Mouse (Mus musculus): ENCODE measurements at regions not wholly inside any gene's neighbourhood (a gene's known extent, or its start where the extent isn't known, plus 50 kb on each side); places are given as distances from the start of the nearest gene placed in this dataset.

GRCm38 (mm10) chr19:14692183-14692582 lies 94.3 kb upstream of the Tle4 start:
- no peaks in the 10 kb centered on the region for H3K36me3 ChIP-seq
- no peaks in the 10 kb centered on the region for H3K9me3 ChIP-seq
- H3K4me2 ChIP-seq, result no peak overlapping the region
- ATAC-seq (ENCODE audit: insufficient number of reproducible peaks, low FRiP score, low TSS enrichment, low read depth), result no peak
- no peak overlapping the region for H3K4me3 ChIP-seq
- H3K27ac ChIP-seq, result no peak overlapping the region
- H3K9ac ChIP-seq, result no peak overlapping the region
- H3K4me1 ChIP-seq, result no peaks in the 10 kb centered on the region
- H3K27me3 ChIP-seq, result no peaks in the 10 kb centered on the region

- Histone ChIP-seq H3K27ac (no peak overlapping the region), H3K27me3 (no peaks in the 10 kb centered on the region), H3K9ac (no peak overlapping the region), H3K36me3 (no peaks in the 10 kb centered on the region), H3K4me1 (0 out of 2 replicates have a peak, but pooled peaks cover 3% of the 10 kb centered on the region), H3K9me3 (no peaks in the 10 kb centered on the region), H3K4me3 (no peak overlapping the region), H3K4me2 (no peak overlapping the region)
- no peak for ATAC-seq (ENCODE audit: insufficient number of reproducible peaks, low FRiP score, low TSS enrichment, low read depth)
- WGBS, result 81% methylated on average over 1 of the region's 1 CpGs
Observed at GRCm38 (mm10) chr19:14685628-14686027, 87.8 kb upstream of the Tle4 start.

GRCm38 (mm10) chr19:14684669-14685068 lies 86.8 kb upstream of the Tle4 start:
- Histone ChIP-seq H3K4me3 (no peak overlapping the region), H3K27ac (no peak overlapping the region), H3K36me3 (no peaks in the 10 kb centered on the region), H3K27me3 (no peaks in the 10 kb centered on the region), H3K4me2 (no peak overlapping the region), H3K4me1 (0 out of 2 replicates have a peak, but pooled peaks cover 3% of the 10 kb centered on the region), H3K9ac (no peak overlapping the region), H3K9me3 (no peaks in the 10 kb centered on the region)
- 66% methylated on average over 3 of the region's 3 CpGs for WGBS
- no peak for ATAC-seq (ENCODE audit: insufficient number of reproducible peaks, low FRiP score, low TSS enrichment, low read depth)

- Histone ChIP-seq H3K27ac (no peak overlapping the region), H3K9me3 (no peaks in the 10 kb centered on the region), H3K27me3 (no peaks in the 10 kb centered on the region), H3K4me3 (no peak overlapping the region), H3K36me3 (no peaks in the 10 kb centered on the region), H3K4me2 (no peak overlapping the region), H3K4me1 (0 out of 2 replicates have a peak, but pooled peaks cover 3% of the 10 kb centered on the region), H3K9ac (no peak overlapping the region)
- WGBS, result 48% methylated on average over 11 of the region's 11 CpGs
- ATAC-seq (ENCODE audit: insufficient number of reproducible peaks, low FRiP score, low TSS enrichment, low read depth), result no peak
Observed at GRCm38 (mm10) chr19:14681306-14681705, 83.5 kb upstream of the Tle4 start.

- no peak overlapping the region for H3K9ac ChIP-seq
- 0 out of 2 replicates have a peak, but pooled peaks cover 3% of the 10 kb centered on the region for H3K4me1 ChIP-seq
- H3K27me3 ChIP-seq, result no peaks in the 10 kb centered on the region
- H3K4me2 ChIP-seq, result no peak overlapping the region
- no peaks in the 10 kb centered on the region for H3K9me3 ChIP-seq
- H3K4me3 ChIP-seq, result no peak overlapping the region
- no peak for ATAC-seq (ENCODE audit: insufficient number of reproducible peaks, low FRiP score, low TSS enrichment, low read depth)
- WGBS, result 98% methylated on average over 2 of the region's 2 CpGs
- no peaks in the 10 kb centered on the region for H3K36me3 ChIP-seq
- no peak overlapping the region for H3K27ac ChIP-seq
Observed at GRCm38 (mm10) chr19:14679776-14680175, 81.9 kb upstream of the Tle4 start.

DNA sequence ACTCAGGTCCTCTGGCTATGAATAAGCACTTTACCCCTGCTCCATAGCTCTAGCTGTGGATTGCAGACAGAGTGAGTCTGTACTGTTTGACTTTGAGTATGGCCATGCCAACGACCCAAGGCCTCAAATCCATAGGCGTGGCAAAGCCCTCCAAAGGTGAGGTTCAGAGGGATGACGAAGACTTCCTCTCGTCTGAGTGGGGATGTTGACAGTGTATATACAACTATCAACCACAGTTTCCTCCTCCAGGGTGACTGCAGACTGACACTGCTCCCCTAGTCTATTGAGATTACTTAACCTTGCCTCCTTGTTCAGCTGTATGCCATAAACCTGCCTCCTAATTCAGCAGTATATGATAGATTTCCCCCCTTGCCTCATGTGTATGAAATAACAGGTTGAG lies 80.7 kb upstream of the Tle4 start:
- Histone ChIP-seq H3K36me3 (no peaks in the 10 kb centered on the region), H3K4me3 (no peak overlapping the region), H3K27ac (no peak overlapping the region), H3K4me2 (no peak overlapping the region), H3K4me1 (0 out of 2 replicates have a peak, but pooled peaks cover 3% of the 10 kb centered on the region), H3K9me3 (no peaks in the 10 kb centered on the region), H3K9ac (no peak overlapping the region), H3K27me3 (no peaks in the 10 kb centered on the region)
- no peak for ATAC-seq (ENCODE audit: insufficient number of reproducible peaks, low FRiP score, low TSS enrichment, low read depth)
- 87% methylated on average over 4 of the region's 4 CpGs for WGBS

GRCm38 (mm10) chr19:14676929-14677328 lies 79.1 kb upstream of the Tle4 start:
- H3K4me2 ChIP-seq, result no peak overlapping the region
- H3K4me1 ChIP-seq, result 0 out of 2 replicates have a peak, but pooled peaks cover 3% of the 10 kb centered on the region
- no peak overlapping the region for H3K27ac ChIP-seq
- H3K27me3 ChIP-seq, result no peaks in the 10 kb centered on the region
- no peak overlapping the region for H3K9ac ChIP-seq
- no peaks in the 10 kb centered on the region for H3K9me3 ChIP-seq
- ATAC-seq (ENCODE audit: insufficient number of reproducible peaks, low FRiP score, low TSS enrichment, low read depth), result no peak
- WGBS, result 71% methylated on average over 2 of the region's 2 CpGs
- H3K36me3 ChIP-seq, result no peaks in the 10 kb centered on the region
- H3K4me3 ChIP-seq, result no peak overlapping the region

DNA sequence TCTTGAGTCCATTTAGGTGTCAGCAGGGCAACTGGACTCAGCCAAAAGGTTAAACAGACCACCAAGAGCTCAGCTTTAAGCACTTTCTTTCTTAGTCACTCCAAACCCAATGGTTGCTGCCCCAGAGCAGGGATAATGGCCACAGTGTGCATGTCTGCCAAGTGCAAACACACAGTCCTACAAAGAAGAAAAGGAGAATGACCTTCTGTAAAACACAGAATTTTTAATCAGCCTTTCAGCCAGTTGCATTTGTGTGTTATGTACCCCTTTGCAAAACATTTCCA lies 72.9 kb upstream of the Tle4 start:
- H3K9ac ChIP-seq, result no peak overlapping the region
- H3K9me3 ChIP-seq, result no peaks in the 10 kb centered on the region
- no peaks in the 10 kb centered on the region for H3K27me3 ChIP-seq
- H3K36me3 ChIP-seq, result no peaks in the 10 kb centered on the region
- no peak for ATAC-seq (ENCODE audit: insufficient number of reproducible peaks, low FRiP score, low TSS enrichment, low read depth)
- H3K27ac ChIP-seq, result no peak overlapping the region
- 0 out of 2 replicates have a peak, but pooled peaks cover 4% of the 10 kb centered on the region for H3K4me1 ChIP-seq
- H3K4me2 ChIP-seq, result no peak overlapping the region
- H3K4me3 ChIP-seq, result no peak overlapping the region

- 27% methylated on average over 12 of the region's 13 CpGs for WGBS
- Histone ChIP-seq H3K4me2 (peak overlapping the region; percentile 29; the same call in 1 of the 2 replicates), H3K4me3 (no peak overlapping the region)
Observed at GRCm38 (mm10) chr19:14670078-14670820, 72.4 kb upstream of the Tle4 start.

GRCm38 (mm10) chr19:14668512-14669181 lies 70.8 kb upstream of the Tle4 start:
- H3K36me3 ChIP-seq, result no peaks in the 10 kb centered on the region
- H3K27me3 ChIP-seq, result no peaks in the 10 kb centered on the region
- 0 out of 2 replicates have a peak, but pooled peaks cover 4% of the 10 kb centered on the region for H3K4me1 ChIP-seq
- no peak overlapping the region for H3K9ac ChIP-seq
- WGBS, result 84% methylated on average over 4 of the region's 4 CpGs
- no peak overlapping the region for H3K4me2 ChIP-seq
- no peaks in the 10 kb centered on the region for H3K9me3 ChIP-seq
- no peak for ATAC-seq (ENCODE audit: insufficient number of reproducible peaks, low FRiP score, low TSS enrichment, low read depth)
- H3K4me3 ChIP-seq, result no peak overlapping the region
- no peak overlapping the region for H3K27ac ChIP-seq

More at GRCm38 (mm10) chr19:14670078-14670820, 72.4 kb upstream of the Tle4 start:
- ATAC-seq (ENCODE audit: insufficient number of reproducible peaks, low FRiP score, low TSS enrichment, low read depth), result no peak
- H3K27ac ChIP-seq, result no peak overlapping the region
- H3K9me3 ChIP-seq, result no peaks in the 10 kb centered on the region
- H3K4me1 ChIP-seq, result 0 out of 2 replicates have a peak, but pooled peaks cover 4% of the 10 kb centered on the region
- no peak overlapping the region for H3K9ac ChIP-seq
- no peaks in the 10 kb centered on the region for H3K27me3 ChIP-seq
- no peaks in the 10 kb centered on the region for H3K36me3 ChIP-seq

DNA sequence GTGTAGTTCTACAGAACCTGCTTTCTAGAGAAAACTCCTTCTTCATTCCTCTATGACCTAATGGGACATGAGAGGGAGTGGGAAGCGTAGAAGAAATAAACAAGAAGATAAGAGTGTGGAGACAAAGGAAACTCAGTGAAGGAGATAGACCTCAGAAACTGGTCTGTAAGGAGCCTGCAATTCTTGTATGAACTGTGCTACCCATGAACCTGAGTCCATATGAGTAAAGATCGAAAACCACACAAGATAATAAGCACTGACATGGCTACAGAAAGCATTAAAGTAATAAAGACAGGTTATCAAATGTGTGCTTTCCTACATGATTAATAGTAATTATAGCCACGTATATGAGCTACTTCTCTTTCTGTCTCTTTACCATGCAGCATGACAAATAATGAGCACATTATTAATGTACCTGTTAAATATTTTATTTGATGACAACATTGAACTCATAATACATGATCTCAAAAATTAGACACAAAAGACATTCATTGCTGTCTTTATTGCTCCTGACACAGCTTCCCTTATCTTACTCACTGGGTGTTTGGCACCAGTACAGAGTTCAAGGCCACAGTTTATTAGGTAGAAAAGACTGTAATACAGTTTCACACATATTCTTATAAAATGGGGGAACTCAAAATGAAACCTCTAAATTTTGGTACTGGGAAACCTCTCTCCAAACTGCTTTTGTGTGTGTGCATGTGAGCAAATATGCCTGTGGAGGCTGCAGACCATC lies 67.0 kb upstream of the Tle4 start:
- 73% methylated on average over 3 of the region's 3 CpGs for WGBS
- no peak overlapping the region for H3K27ac ChIP-seq
- H3K4me2 ChIP-seq, result no peak overlapping the region
- H3K4me1 ChIP-seq, result no peaks in the 10 kb centered on the region
- no peak overlapping the region for H3K4me3 ChIP-seq
- ATAC-seq (ENCODE audit: insufficient number of reproducible peaks, low FRiP score, low TSS enrichment, low read depth), result no peak
- H3K36me3 ChIP-seq, result no peaks in the 10 kb centered on the region
- no peaks in the 10 kb centered on the region for H3K9me3 ChIP-seq
- H3K9ac ChIP-seq, result no peak overlapping the region
- H3K27me3 ChIP-seq, result no peaks in the 10 kb centered on the region

GRCm38 (mm10) chr19:14664096-14664586 lies 66.3 kb upstream of the Tle4 start:
- Histone ChIP-seq H3K9ac (no peak overlapping the region), H3K4me2 (no peak overlapping the region), H3K4me3 (no peak overlapping the region), H3K36me3 (no peaks in the 10 kb centered on the region), H3K27me3 (no peaks in the 10 kb centered on the region), H3K9me3 (no peaks in the 10 kb centered on the region), H3K4me1 (no peaks in the 10 kb centered on the region), H3K27ac (no peak overlapping the region)
- WGBS, result 55% methylated on average over 2 of the region's 2 CpGs
- no peak for ATAC-seq (ENCODE audit: insufficient number of reproducible peaks, low FRiP score, low TSS enrichment, low read depth)

Data from limb, embryonic 15.5 days (tissue).